Mouse (Mus musculus) left cerebral cortex, postnatal 14 days (tissue): ENCODE results near the gene Lancl1. TPM values are rescaled to one million over a fixed set of nuclear protein-coding genes. Genes with fewer than 3 reads are reported as not detected.
A peak's percentile ranks its signal among the peaks of the same experiment; 100 is the strongest.

Source experiments
- DNase-seq, 2 experiments: peaks; one replicate each; pipeline ENCODE4 v3.0.0; 2021 to 2022; ENCODE audit warnings: low spot score in 2 of 2, mixed read lengths in 1 of 2
- intact Hi-C: fragments of 180-260 bp; cut with DNase I; formaldehyde crosslinking; loops from one replicate; pipeline ENCODE4 v1.15.1; 2025
- total RNA-seq, 2 experiments: library from RNA; stranded (reverse); gene quantifications; 2 replicates each; pipeline ENCODE4 v1.2.3; 2021

Gene Lancl1
- total RNA-seq, 2 experiments from 2014 or later, result 161 to 170 TPM

GRCm38 (mm10) chr1:67022051-67022450, 16.6 kb downstream of the Lancl1 start:
- no peak for DNase-seq
- intact Hi-C loops, result no loop called here

GRCm38 (mm10) chr1:67020637-67021161, 18.0 kb downstream of the Lancl1 start:
- peak; percentile 14 to 60 for DNase-seq
- intact Hi-C loops, result no loop called here

GRCm38 (mm10) chr1:67017101-67017870, 21.4 kb downstream of the Lancl1 start:
- no peak for DNase-seq
- intact Hi-C loops, result no loop called here

GRCm38 (mm10) chr1:67014205-67014604, 24.5 kb downstream of the Lancl1 start:
- peak in 1 of 2 experiments; percentile 19 for DNase-seq
- intact Hi-C loops, result no loop called here

- intact Hi-C loops, result no loop called here
Measured at GRCm38 (mm10) chr1:67010520-67010919, 28.2 kb downstream of the Lancl1 start.

GRCm38 (mm10) chr1:67003699-67004098, 35.0 kb downstream of the Lancl1 start:
- intact Hi-C loops, result no loop called here
- peak in 1 of 2 experiments; percentile 22 for DNase-seq

More at GRCm38 (mm10) chr1:67010520-67010919, 28.2 kb downstream of the Lancl1 start:
- no peak for DNase-seq

GRCm38 (mm10) chr1:67002226-67002625, 36.4 kb downstream of the Lancl1 start:
- intact Hi-C loops, result no loop called here
- DNase-seq, result no peak

GRCm38 (mm10) chr1:67001367-67001766, 37.3 kb downstream of the Lancl1 start:
- intact Hi-C loops, result no loop called here
- DNase-seq, result no peak

- intact Hi-C loops, result no loop called here
- DNase-seq, result no peak
Measured at GRCm38 (mm10) chr1:67000484-67000883, 38.2 kb downstream of the Lancl1 start.

- DNase-seq, result no peak
- intact Hi-C loops, result no loop called here
Measured at GRCm38 (mm10) chr1:66998601-66999000, 40.1 kb downstream of the Lancl1 start.

- DNase-seq, result no peak
- intact Hi-C loops, result no loop called here
Measured at GRCm38 (mm10) chr1:66998188-66998587, 40.5 kb downstream of the Lancl1 start.

GRCm38 (mm10) chr1:66996819-66997218, 41.9 kb downstream of the Lancl1 start:
- intact Hi-C loops, result no loop called here
- no peak for DNase-seq

- intact Hi-C loops, result loop anchor here (2.0 kb wide), 1 partner anchor 96 kb away; no protein-coding TSS in a partner anchor
- DNase-seq, result peak; percentile 49 to 53
Measured at GRCm38 (mm10) chr1:66992764-66993163, 45.9 kb downstream of the Lancl1 start.

GRCm38 (mm10) chr1:66987558-66988190, 51.0 kb downstream of the Lancl1 start:
- intact Hi-C loops, result no loop called here
- no peak for DNase-seq

GRCm38 (mm10) chr1:66985906-66986305, 52.8 kb downstream of the Lancl1 start:
- DNase-seq, result no peak
- intact Hi-C loops, result no loop called here

GRCm38 (mm10) chr1:66985129-66985698, 53.5 kb downstream of the Lancl1 start:
- intact Hi-C loops, result no loop called here
- no peak for DNase-seq

- intact Hi-C loops, result no loop called here
- DNase-seq, result no peak
Measured at GRCm38 (mm10) chr1:66980129-66980528, 58.5 kb downstream of the Lancl1 start.

- intact Hi-C loops, result no loop called here
Measured at GRCm38 (mm10) chr1:66975456-66975855, 63.2 kb downstream of the Lancl1 start.

GRCm38 (mm10) chr1:66964857-66965256, 73.8 kb downstream of the Lancl1 start:
- intact Hi-C loops, result no loop called here

More at GRCm38 (mm10) chr1:66975456-66975855, 63.2 kb downstream of the Lancl1 start:
- DNase-seq, result no peak

GRCm38 (mm10) chr1:66960536-66961243, 78.0 kb downstream of the Lancl1 start:
- intact Hi-C loops, result no loop called here
- no peak for DNase-seq

More at GRCm38 (mm10) chr1:66964857-66965256, 73.8 kb downstream of the Lancl1 start:
- DNase-seq, result no peak
